Mouse (Mus musculus): ENCODE measurements around the gene Ank3.

Gene Ank3

GRCm38 (mm10) chr10:69654866-69655633 is 256.5 kb downstream of the Ank3 start:
- in situ Hi-C loops (cut with MboI, MseI): loop anchor here (10.0 kb wide), 1 partner anchor 190 kb away; no protein-coding TSS in a partner anchor

DNA sequence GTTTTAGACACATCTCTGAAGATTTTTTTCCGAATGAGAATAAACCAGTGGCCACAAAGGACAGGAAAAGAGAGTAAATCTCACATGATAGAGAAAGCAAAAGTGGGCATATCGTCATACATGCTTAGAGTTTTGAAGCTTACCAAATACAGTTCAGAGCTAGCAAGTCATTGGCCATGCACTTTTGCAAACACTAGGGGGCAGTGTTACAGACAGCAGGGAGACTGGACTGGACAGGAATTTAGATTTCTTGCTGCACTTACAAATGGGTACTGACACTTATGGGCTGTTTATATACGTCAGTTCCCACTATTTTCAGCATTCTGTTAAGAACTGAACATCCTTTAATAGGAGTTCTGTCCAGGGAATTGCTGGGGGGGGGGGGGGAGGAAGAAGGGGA is 257.7 kb downstream of the Ank3 start:
- in situ Hi-C loops (cut with MboI, MseI): loop anchor here (10.0 kb wide), 1 partner anchor 188 kb away; no protein-coding TSS in a partner anchor

DNA sequence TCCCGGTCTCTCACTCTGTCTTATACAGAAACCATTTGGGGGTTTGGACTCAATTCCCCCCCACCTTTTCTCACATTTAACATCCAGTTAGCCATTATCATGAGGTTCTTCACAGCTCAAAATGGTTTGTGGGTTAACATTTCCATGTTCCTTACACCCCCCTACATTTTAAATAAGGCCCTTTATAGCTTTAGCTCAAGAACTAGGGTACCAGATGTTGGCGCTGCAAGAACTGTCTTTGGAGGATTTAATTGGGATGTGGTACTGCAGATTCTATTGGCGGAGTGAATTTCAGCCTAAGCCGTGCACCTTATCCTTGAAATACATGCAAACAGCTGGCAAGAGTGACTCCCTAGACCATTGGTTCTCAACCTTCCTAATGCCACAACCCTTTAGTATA is 261.2 kb downstream of the Ank3 start:
- in situ Hi-C loops (cut with MboI, MseI): loop anchor here (10.0 kb wide), 2 partner anchors 185 to 625 kb away; no protein-coding TSS in a partner anchor

- in situ Hi-C loops (cut with MboI, MseI): loop anchor here (10.0 kb wide), 1 partner anchor 622 kb away; no protein-coding TSS in a partner anchor
These were observed 263.8 kb downstream of the Ank3 start for GRCm38 (mm10) chr10:69662338-69662737.

DNA sequence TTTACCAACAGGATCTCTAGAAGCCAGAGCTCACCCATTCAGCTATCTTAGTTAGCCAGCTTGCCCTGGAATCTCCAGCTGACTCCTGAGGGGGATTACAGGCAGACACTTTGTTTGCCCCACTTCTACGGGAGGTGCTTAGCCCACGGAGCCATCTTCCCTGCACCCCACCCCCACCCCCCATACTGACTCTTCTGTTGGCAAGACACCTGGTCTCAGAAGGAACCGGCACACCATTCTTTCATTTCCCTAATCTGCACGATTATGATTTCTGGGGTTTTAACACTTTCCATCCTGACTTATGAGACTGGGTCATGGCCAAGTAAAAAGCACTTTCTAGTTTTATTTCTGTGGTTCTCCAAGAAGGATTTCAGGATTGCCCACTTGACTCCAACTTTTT is 268.9 kb downstream of the Ank3 start:
- in situ Hi-C loops (cut with MboI, MseI): loop anchor here (10.0 kb wide), 1 partner anchor 617 kb away; no protein-coding TSS in a partner anchor

GRCm38 (mm10) chr10:69670496-69670895 is 271.9 kb downstream of the Ank3 start:
- in situ Hi-C loops (cut with MboI, MseI): loop anchor here (10.0 kb wide), 1 partner anchor 1734 kb away; no protein-coding TSS in a partner anchor

GRCm38 (mm10) chr10:69670959-69671358 is 272.4 kb downstream of the Ank3 start:
- in situ Hi-C loops (cut with MboI, MseI): loop anchor here (10.0 kb wide), 1 partner anchor 1734 kb away; no protein-coding TSS in a partner anchor

DNA sequence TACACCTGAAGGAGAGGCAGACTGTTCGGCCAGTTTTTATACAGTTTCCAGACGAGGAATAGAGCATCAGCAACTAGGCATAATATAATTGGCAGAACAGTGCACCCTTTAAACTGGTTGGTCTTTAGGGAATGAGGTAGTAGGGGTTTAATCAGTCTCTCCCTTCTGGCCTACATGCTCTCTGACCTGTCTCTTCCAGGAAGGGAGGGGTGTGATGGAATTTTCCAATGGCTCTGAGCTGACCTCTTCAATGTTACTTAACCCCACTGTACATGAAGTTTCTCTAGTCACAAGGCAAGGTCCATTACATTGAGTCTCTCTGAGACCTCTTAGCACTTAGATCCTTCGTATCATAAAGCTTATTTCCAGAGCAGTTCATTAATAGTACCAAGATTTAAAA is 272.9 kb downstream of the Ank3 start:
- in situ Hi-C loops (cut with MboI, MseI): loop anchor here (10.0 kb wide), 1 partner anchor 1733 kb away; no protein-coding TSS in a partner anchor

- in situ Hi-C loops (cut with MboI, MseI): loop anchor here (10.0 kb wide), 1 partner anchor 1732 kb away; no protein-coding TSS in a partner anchor
These were observed 274.0 kb downstream of the Ank3 start for GRCm38 (mm10) chr10:69672545-69672944.

GRCm38 (mm10) chr10:69678230-69678629 is 279.7 kb downstream of the Ank3 start:
- in situ Hi-C loops (cut with MboI, MseI): loop anchor here (10.0 kb wide), 1 partner anchor 1727 kb away; no protein-coding TSS in a partner anchor

- in situ Hi-C loops (cut with MboI, MseI): no loop called here
These were observed 287.8 kb downstream of the Ank3 start for GRCm38 (mm10) chr10:69686336-69686735.

GRCm38 (mm10) chr10:69689096-69689495 is 290.5 kb downstream of the Ank3 start:
- in situ Hi-C loops (cut with MboI, MseI): no loop called here

GRCm38 (mm10) chr10:69690131-69690960 is 291.8 kb downstream of the Ank3 start:
- in situ Hi-C loops (cut with MboI, MseI): no loop called here

- in situ Hi-C loops (cut with MboI, MseI): no loop called here
These were observed 292.4 kb downstream of the Ank3 start for GRCm38 (mm10) chr10:69690961-69691451.

- in situ Hi-C loops (cut with MboI, MseI): no loop called here
These were observed 297.4 kb downstream of the Ank3 start for GRCm38 (mm10) chr10:69696019-69696418.

- in situ Hi-C loops (cut with MboI, MseI): no loop called here
These were observed 300.1 kb downstream of the Ank3 start for GRCm38 (mm10) chr10:69698699-69699098.

DNA sequence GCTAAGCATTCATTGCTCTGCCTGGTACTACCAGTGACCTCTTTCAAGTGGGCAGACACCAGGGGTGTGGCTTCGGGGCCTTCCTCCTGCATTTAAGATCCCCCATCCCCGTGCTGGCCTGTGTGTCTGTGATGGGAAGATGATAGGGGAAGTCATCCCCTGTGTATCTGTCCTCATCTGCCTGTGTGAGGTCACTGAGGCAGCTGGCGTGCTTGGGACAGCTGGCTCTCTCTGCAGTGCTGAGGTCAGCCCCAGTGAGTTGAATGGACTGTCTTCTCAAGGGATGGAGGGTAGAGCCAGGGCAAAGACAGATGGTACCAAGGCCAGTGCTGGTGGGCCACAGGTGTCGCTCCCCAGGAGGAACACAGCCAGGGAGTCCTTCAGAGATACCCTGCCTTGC is 302.7 kb downstream of the Ank3 start:
- in situ Hi-C loops (cut with MboI, MseI): no loop called here

DNA sequence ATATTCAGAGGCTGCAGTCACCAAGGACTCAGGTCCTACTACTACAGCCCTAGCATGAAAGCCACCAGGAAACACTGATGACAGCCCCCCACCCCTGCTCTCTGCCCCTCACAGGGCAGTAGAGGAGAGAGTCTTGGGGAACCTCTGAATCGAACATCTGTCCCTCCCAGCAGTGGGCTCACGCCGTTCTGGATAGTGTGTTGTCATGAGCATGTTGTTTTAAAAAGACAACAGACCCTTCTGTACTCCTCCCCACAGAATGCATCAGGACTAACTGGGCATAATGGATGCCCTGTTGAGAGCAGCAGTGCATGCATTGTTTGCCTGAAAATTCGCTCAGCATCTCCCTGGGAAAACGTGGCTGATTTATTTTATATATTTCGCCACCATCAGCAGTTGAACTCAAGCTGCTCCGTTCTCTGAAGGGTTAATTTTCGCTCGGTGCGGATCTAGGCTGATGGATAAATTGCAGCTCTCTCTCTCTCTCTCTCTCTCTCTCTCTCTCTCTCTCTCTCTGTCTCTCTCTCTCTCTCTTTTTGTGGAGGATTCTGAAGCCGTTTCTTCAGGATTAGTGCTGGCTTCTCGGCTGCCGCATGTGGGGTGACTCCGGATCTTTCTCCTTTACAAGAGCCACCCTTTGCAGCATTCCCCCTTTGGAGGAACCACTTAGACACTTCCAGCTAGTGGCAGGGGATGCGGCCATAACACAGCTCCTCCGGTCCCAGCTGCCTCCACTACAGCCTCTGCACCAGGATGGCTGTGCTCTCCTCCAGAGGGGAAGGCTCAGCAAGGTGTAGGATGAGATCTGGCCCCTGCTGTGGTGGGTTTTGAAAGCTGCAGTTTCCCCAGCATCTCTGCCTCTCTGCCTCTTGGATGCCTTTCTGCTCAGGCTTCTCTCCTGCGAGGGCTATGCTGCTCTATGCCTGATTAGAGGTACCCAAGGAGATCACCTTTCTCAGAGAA is 307.5 kb downstream of the Ank3 start:
- in situ Hi-C loops (cut with MboI, MseI): no loop called here

DNA sequence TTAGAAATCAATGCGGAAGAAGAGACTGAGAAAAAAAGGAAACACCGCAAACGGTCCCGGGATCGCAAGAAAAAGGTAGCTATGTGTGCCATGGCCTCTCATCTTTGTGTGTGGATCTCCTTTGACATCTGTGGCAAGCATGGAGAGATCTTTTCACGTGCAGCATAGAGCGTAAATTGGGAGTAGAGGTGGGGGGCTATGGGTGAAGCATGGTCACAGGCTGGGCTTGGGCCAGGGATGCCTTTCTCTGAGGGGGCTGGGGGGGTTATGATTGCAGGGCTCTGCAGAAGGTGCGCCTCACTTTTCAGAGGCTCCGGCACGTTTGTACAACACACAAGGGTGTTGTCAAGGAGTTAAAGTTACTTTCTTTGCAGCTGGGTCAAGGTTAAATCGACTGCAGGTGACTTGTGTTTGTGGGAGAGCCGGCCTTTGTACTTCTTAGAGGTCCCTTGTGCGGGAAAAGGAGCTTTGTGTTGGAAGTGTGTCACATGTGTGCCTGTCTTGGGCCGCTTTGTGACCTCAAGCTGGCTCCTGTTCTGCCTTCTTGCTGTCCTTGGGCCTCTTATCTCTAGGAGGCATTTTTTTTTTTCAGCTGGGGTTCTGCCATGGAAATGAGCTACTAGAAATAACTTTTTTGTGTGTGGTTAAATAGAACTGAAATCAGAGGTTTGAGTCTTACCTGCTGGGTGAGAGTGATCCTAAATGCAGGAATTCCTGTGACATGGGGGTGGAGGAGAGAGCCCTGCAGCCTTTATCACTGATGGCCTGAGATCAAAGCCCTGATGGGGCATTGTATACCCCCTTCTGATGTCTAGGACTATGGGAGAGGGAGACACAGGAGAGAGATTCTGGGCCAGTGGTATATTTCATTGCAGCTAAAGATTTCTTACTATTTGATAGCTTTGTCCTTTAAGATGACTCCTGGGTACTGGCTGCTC is 308.5 kb downstream of the Ank3 start:
- in situ Hi-C loops (cut with MboI, MseI): no loop called here

Data from regulatory T cell (primary cell).